Mouse (Mus musculus): Measurements from ENCODE around the gene Jmjd7.
A peak's percentile ranks its signal among the peaks of the same experiment; 100 is the strongest.

Gene Jmjd7

DNA sequence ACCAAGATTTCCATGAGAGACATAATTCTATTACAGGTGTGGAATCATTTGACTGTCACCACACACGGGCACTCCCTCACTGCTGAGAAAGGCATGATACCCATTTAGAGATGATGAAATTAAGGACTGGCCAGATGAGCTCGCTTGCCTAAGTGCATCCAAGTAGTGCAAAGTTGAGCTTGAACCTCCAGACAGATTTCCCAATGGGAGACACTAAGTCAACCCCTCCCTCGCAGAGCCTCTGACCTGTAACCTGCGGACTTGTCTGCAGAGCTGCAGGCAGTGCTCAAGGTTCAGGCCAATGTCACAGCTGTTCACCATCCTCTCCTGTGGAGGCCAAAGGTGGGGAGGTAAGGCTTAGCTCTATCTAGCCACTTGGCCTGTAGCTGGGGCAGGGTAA lies 31.5 kb downstream of the Jmjd7 start:
- DNase-seq (ENCODE audit: low read depth): no peak

DNA sequence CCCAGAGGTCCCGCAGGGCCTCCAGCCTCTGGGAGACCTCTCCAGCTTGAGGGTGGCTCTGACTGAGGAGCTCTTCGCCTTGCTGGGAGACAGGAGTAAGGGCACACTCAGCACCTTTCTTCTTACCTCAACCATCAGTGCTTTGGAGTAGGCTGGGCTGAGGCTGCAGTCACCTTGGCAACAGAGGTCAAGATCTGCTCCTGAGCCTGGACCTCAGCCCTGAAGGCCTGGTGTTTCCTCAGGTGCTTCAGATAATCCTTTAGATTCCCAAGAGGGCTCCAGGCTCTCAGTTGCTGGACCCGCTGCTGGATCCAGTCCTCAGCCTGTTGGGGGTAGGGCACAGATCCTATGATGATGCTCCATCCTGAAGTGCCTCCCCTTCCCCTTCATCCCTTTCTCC lies 32.2 kb downstream of the Jmjd7 start:
- DNase-seq (ENCODE audit: low read depth): no peak

DNA sequence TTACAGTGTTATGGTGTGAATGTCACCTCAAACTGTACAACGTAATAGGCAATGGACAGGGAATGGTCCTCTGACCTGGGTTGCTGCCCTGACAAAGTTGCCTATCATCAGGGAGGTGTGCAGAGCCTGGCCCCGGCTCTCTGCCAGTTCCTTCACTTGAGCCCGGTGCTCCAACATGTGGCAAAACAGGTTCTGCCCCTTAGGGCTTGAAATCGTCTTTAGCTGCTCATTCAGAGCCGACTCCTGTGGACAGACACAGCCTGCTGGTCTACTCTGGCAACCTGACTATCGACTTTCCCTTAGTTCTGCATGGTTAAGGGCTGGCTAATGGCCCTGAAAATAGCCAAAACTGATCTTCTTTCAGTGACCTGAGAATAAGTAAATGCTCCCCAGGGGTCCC lies 32.9 kb downstream of the Jmjd7 start:
- DNase-seq (ENCODE audit: low read depth): no peak

DNA sequence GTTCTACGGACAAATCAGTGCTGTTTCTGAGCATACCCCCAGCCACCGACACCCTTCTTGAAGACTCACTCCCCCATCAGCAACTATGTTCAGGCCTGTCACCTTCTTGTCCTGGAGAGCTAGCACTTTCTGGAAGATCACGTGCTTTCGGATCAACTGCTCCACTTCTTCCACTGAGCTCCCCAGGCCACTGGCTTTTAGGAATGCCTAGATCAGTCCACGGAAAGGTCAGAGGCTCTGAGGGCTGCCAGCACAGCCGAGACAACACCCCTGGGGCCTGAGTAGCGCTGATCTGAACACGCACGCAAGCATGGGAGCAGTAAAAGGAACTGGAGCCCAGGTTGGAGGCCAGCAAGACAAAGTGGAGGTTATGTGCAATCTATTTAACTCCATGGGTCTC lies 33.4 kb downstream of the Jmjd7 start:
- no peak for DNase-seq (ENCODE audit: low read depth)

DNA sequence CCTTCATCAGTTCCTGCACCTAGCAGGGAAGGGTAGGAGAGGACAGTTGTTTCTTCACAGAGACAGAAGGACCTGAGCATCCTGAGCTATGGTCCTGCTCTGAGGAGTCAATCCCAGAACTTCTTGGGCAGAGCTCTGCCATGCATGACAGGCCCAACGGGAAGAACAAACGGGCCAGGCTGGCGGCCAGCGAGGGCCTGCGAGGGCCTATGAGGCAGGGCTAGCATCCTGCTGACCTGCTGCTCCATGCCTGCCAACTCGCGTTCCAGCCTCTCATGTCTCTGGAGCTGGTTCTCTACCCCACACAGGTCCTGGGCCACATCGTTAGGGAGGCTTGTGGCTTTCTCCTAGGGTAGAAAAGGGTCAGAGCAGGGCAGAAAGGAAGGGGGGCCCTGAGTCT lies 35.0 kb downstream of the Jmjd7 start:
- no peak for DNase-seq (ENCODE audit: low read depth)

DNA sequence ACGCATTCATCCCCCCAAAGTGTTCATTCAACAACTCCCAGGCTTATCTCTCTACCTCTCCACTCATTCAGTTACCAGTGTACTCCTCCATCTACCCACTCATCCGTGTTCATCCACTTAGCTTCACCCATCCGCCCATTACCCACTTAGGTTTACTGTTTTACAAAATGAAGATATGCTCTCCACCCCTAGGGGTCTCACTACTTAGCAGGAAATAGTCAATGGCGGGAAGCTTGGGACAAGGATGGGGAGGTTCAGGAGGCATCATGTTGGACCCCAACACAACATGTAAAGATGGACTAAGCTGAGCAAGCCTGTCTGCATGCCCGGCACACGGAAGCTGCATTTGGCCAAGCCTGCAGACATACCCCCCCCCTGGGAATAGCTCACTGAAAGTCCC lies 37.4 kb downstream of the Jmjd7 start:
- DNase-seq (ENCODE audit: low read depth): no peak

DNA sequence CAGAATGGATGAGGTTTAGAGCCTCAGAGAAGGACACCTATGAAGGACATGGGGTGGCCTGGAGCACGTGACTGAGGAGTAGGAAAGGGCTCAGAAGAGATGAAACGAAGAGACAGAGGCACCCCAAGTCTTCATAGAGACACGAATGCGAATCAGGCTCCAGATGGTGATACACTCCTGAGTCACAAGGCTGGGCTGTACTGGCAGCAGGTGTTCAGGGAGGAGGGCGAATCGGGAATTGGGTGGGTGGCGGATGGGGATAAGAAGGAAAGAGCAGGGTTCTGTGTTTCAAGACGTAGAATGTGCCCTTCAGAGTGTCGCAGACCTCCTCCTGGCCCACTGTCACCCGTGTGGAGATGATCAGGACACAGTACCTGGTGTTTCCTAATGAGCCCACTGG lies 38.0 kb downstream of the Jmjd7 start:
- no peak for DNase-seq (ENCODE audit: low read depth)

DNA sequence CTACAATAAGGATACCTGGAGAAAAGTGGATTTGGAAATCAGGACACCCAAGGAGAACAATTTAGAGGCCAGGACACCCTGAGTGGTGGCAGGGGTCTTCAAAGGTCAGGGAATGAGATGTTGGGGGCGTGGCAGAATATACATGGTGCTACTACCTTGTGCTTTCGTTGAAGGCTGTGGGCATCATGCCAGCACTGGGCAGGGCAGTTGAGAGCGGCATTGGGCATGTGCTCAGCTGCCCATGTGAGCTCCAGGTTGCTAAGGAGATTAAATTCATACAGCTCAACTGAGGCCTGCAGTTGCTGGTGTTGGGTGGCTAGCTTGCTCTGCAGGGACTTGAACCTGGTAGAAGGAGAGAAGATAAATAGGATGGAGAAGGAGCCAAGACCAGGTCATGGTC lies 38.9 kb downstream of the Jmjd7 start:
- DNase-seq (ENCODE audit: low read depth): no peak

DNA sequence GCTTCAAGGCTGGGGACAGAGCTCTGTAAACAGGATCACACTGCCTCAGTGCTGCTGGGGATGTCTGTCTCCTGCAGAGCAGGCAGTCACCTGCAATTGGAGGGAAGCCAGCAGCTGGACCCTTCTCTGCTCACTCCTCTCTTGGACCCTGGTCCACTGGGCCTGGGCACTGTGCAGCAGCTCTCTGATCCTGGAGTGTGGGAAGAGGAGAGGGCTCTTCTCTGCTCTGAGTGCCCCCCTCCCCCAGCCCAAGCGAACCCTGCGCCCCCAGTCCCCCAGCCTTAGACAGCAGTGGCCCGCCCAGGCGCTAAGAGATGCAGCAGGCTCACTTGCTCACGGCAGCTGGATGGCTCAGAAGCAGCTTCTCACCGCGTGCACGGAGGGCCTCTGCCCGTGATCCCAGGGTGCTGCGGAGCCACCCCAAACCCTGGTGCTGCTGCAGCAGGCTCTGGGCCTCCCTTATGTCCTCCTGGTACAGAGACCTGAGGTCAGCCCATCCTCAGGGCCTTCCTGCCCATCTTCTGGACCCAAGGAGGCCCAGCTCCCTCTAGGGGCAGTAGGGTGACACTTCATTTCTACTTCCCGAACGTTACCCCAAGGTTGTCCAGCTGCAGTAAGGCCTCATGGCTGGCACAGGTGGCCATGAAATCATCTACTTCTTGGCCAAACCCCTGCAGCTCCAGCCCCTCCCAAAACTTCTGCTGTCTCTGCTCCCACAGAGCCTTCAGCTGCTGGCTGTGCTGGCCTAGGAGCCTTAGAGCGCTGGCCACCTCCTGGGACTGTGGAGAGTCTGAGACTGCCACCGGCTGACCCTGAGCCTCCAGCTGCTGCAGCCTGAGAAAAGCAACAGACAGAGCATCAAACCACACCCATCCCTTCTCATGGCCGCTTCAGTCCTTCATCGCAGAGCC lies 41.5 kb downstream of the Jmjd7 start:
- peak; percentile 47 for DNase-seq (ENCODE audit: low read depth)

DNA sequence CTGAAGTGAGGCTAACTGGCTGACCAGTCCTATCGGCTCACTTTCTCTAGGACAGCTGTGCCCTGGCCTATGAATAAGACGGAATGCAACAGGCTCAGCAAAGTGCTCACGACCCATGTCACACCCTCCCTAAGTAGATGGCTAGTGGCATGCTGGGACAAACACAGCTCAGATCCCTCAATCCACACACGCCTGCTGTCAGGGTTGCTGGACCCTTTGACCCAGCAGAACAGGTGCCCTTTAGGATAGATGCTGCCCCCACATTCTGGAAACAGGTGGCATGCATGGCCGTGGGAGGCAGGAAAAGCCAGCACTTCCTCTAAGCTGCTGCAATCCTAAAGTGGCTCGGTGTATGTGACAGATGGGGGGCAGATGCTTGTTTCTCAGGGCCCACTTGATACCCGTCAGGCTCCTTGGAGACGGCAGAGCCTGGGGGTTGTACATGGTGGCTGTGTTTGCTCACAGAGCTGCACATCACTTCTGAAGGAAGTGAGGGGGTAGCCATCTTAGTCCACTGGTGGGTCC lies 42.2 kb downstream of the Jmjd7 start:
- DNase-seq (ENCODE audit: low read depth): no peak

DNA sequence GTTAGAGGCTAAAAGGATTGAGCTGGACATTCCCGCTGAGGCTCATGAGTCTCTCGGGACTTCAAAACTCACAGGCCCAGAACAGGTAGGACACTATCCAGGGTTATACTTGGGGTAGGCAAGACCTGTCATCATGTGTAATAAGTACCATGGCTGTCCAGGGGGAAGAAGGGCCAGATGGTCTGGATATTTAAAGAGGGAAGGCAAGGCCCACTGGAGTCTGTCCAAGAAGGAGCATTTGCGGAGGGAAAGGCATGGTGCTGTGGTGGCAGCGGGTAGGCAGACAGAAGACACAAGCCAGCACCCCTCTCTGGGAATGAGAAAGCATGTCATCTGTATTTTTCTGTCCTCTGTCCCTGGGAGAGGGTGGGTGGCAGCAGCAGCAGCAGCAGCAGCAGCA lies 46.8 kb downstream of the Jmjd7 start:
- DNase-seq (ENCODE audit: low read depth): no peak

DNA sequence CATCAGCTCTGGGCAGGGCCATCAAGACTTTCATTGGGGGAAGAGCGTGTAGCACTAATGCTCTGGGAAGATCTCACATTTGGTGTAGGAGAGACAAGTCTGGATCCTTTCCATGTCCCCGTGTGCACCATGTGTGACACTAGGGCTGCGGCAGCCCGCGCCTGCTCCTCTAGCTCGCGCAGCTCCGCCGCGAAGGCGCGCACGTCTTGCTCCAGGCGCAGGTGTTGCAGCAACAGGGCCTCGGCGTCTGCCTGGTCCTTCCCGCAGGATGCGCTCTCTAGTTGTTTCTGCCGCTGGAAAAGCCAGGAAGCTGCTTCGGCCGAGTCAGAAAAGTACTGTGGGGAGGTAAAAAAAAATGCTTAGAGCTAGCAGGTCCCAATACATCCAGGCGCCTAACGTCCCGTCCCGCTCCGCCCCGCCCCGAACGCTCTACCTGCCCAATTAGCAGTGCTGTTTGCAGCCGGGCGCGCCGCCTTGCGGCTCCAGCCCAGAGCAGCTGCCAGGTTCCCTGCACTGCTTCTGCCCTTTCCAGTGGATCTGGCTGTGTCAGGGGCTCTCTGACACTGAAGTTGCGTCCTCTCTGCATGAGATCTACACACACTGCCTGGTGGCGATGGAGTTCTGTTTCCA lies 48.9 kb downstream of the Jmjd7 start:
- DNase-seq (ENCODE audit: low read depth): peak; percentile 67

Data from induced T-regulatory cell, adult 2 months (primary cell).